Mouse (Mus musculus) cerebellum, adult 2 months (tissue): ENCODE results near the gene Pkn3.

Experiments
- CTCF ChIP-seq: fragments of 200-500 bp; IDR thresholded peaks from 2 replicates; pipeline ENCODE4 v1.5.1; 2011; ENCODE audit warnings: low read depth, mild to moderate bottlenecking, control low read depth, low read length, moderate library complexity, borderline replicate concordance; ENCODE audit not compliant: insufficient read depth
- POLR2A ChIP-seq: fragments of 200-500 bp; IDR thresholded peaks from 2 replicates; pipeline ENCODE4 v1.6.1; 2011; ENCODE audit warnings: low read length, control low read depth, borderline replicate concordance; ENCODE audit not compliant: insufficient read depth

GRCm38 (mm10) chr2:30044550-30044949 is 32.9 kb upstream of the Pkn3 start:
- TF ChIP-seq CTCF (no peak), POLR2A (no peak)
